Mouse (Mus musculus): ENCODE data around the gene Calcoco1. TPM values are rescaled to one million over a fixed set of nuclear protein-coding genes. Genes with fewer than 3 reads are reported as not detected.

The Calcoco1 gene
- total RNA-seq, 1 experiment, result 25.0 TPM

DNA sequence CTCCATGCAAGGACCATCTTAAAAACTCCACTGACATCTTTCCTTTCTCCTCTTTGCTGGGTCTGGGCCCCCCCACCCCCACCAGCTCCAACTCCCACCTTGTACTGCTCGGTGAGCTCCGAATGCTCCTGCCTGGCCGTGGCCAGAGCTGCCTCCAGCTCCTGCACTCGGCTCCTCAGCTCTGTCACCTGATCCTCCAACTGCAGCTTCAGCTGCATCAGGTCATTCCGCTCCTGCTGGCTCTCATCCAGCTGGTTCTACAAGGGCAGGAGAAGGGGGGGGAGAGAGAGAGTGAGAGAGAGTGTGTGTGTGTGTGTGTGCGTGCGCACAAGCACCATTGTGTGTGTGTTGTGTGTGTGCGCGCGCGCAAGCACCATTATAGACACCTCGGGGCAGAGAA lies 5.8 kb downstream of the Calcoco1 start:
- Histone ChIP-seq H3K9me3 (ENCODE audit: control insufficient read depth, insufficient read depth, low read depth, low read length) (no peaks in the 10 kb centered on the region), H3K4me1 (ENCODE audit: control insufficient read depth in 2 of 2, insufficient read depth in 2 of 2, low read length in 2 of 2, poor library complexity in 1 of 2) (peaks cover 0 to 4% of the 10 kb centered on the region in 2 experiments; a peak in 1 of 4 replicates), H3K27ac (ENCODE audit: insufficient read depth, low read depth, low read length, poor library complexity, severe bottlenecking) (no peak overlapping the region), H3K9ac (ENCODE audit: insufficient read depth, low read depth, low read length, poor library complexity, severe bottlenecking) (no peak overlapping the region), H3K4me3 (ENCODE audit: insufficient read depth in 1 of 2, low read depth in 1 of 2, low read length in 2 of 2, poor library complexity in 1 of 2, severe bottlenecking in 1 of 2) (0 out of 4 replicates have a peak overlapping the region, but pooled peaks of 1 of the 2 experiments have one; percentile 2), H3K36me3 (ENCODE audit: control insufficient read depth, insufficient read depth, low read length, poor library complexity, severe bottlenecking) (peaks cover 2% of the 10 kb centered on the region; the same call in 1 of the 2 replicates)
- in situ Hi-C loops (cut with MboI; ENCODE audit: low sequenced_read_pairs in 2 of 2, unreplicated experiment in 2 of 2), result no loop called here
- TF ChIP-seq CHD2 (IDR thresholded peaks at IDR 0.05; ENCODE audit: low read depth, low read length), result no peak
- TF ChIP-seq MAFK (IDR thresholded peaks at IDR 0.05; ENCODE audit: insufficient read depth, low read depth, low read length), result no peak
- TF ChIP-seq HCFC1 (IDR thresholded peaks at IDR 0.05; ENCODE audit: borderline replicate concordance, insufficient read depth, low read length), result no peak
- TF ChIP-seq ZC3H11A (IDR thresholded peaks at IDR 0.05; ENCODE audit: borderline replicate concordance, low read depth, low read length), result no peak
- TF ChIP-seq ZNF384 (IDR thresholded peaks at IDR 0.05; ENCODE audit: low read depth, low read length), result no peak
- DNase-seq (ENCODE audit: low read depth, low spot score), result no peak

DNA sequence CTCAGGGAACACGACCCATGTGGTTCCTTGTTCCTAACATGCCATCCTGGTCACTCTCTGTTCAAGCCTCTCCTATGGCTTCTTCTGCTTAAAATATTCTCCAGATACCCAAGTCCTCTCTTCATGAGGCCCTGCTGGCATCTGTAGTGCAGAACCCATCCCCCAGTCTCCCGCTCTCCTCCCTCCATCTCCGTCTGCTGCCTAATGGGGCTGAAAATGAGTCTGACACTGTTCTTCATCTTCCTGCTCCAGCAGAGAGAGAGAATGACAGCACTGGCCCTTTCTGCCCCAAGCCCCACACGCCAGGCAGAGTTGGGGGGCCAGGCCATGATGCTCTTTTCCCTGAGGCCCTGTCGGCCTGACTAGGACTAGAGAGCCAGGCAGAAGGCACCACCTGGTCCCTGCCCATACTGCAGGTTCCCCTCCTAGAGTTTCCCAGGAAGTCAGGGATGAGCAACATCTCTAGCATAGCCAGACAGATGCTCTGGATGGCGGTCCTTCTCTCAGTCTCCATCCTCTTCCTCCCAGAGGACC lies 14.2 kb downstream of the Calcoco1 start:
- H3K36me3 ChIP-seq (ENCODE audit: control insufficient read depth, insufficient read depth, low read length, poor library complexity, severe bottlenecking), result peaks cover 19% of the 10 kb centered on the region

GRCm38 (mm10) chr15:102705923-102706503 lies 16.0 kb downstream of the Calcoco1 start:
- TF ChIP-seq ZNF384 (IDR thresholded peaks at IDR 0.05; ENCODE audit: low read depth, low read length) (no peak), MAFK (IDR thresholded peaks at IDR 0.05; ENCODE audit: insufficient read depth, low read depth, low read length) (no peak), ZC3H11A (IDR thresholded peaks at IDR 0.05; ENCODE audit: borderline replicate concordance, low read depth, low read length) (no peak), HCFC1 (IDR thresholded peaks at IDR 0.05; ENCODE audit: borderline replicate concordance, insufficient read depth, low read length) (no peak), CHD2 (IDR thresholded peaks at IDR 0.05; ENCODE audit: low read depth, low read length) (no peak)
- peaks cover 17% of the 10 kb centered on the region for H3K36me3 ChIP-seq (ENCODE audit: control insufficient read depth, insufficient read depth, low read length, poor library complexity, severe bottlenecking)
- H3K4me1 ChIP-seq (ENCODE audit: control insufficient read depth in 2 of 2, insufficient read depth in 2 of 2, low read length in 2 of 2, poor library complexity in 1 of 2), result 0 out of 4 replicates have a peak, but pooled peaks cover 0 to 4% of the 10 kb centered on the region in 2 experiments
- no peak for DNase-seq (ENCODE audit: low read depth, low spot score)
- H3K27ac ChIP-seq (ENCODE audit: insufficient read depth, low read depth, low read length, poor library complexity, severe bottlenecking), result no peak overlapping the region
- in situ Hi-C loops (cut with MboI; ENCODE audit: low sequenced_read_pairs in 2 of 2, unreplicated experiment in 2 of 2), result no loop called here
- no peak overlapping the region for H3K9ac ChIP-seq (ENCODE audit: insufficient read depth, low read depth, low read length, poor library complexity, severe bottlenecking)
- H3K4me3 ChIP-seq (ENCODE audit: insufficient read depth in 1 of 2, low read depth in 1 of 2, low read length in 2 of 2, poor library complexity in 1 of 2, severe bottlenecking in 1 of 2), result no peak overlapping the region
- H3K9me3 ChIP-seq (ENCODE audit: control insufficient read depth, insufficient read depth, low read depth, low read length), result no peaks in the 10 kb centered on the region

More for the DNA sequence above, 14.2 kb downstream of the Calcoco1 start:
- H3K27ac ChIP-seq (ENCODE audit: insufficient read depth, low read depth, low read length, poor library complexity, severe bottlenecking), result no peak overlapping the region
- H3K9ac ChIP-seq (ENCODE audit: insufficient read depth, low read depth, low read length, poor library complexity, severe bottlenecking), result no peak overlapping the region
- in situ Hi-C loops (cut with MboI; ENCODE audit: low sequenced_read_pairs in 2 of 2, unreplicated experiment in 2 of 2), result no loop called here
- DNase-seq (ENCODE audit: low read depth, low spot score), result no peak
- 0 out of 4 replicates have a peak, but pooled peaks cover 0 to 4% of the 10 kb centered on the region in 2 experiments for H3K4me1 ChIP-seq (ENCODE audit: control insufficient read depth in 2 of 2, insufficient read depth in 2 of 2, low read length in 2 of 2, poor library complexity in 1 of 2)
- TF ChIP-seq ZNF384 (IDR thresholded peaks at IDR 0.05; ENCODE audit: low read depth, low read length) (no peak), ZC3H11A (IDR thresholded peaks at IDR 0.05; ENCODE audit: borderline replicate concordance, low read depth, low read length) (no peak), HCFC1 (IDR thresholded peaks at IDR 0.05; ENCODE audit: borderline replicate concordance, insufficient read depth, low read length) (no peak), MAFK (IDR thresholded peaks at IDR 0.05; ENCODE audit: insufficient read depth, low read depth, low read length) (no peak), CHD2 (IDR thresholded peaks at IDR 0.05; ENCODE audit: low read depth, low read length) (no peak)
- no peaks in the 10 kb centered on the region for H3K9me3 ChIP-seq (ENCODE audit: control insufficient read depth, insufficient read depth, low read depth, low read length)
- H3K4me3 ChIP-seq (ENCODE audit: insufficient read depth in 1 of 2, low read depth in 1 of 2, low read length in 2 of 2, poor library complexity in 1 of 2, severe bottlenecking in 1 of 2), result no peak overlapping the region

- Histone ChIP-seq H3K4me3 (ENCODE audit: insufficient read depth in 1 of 2, low read depth in 1 of 2, low read length in 2 of 2, poor library complexity in 1 of 2, severe bottlenecking in 1 of 2) (no peak overlapping the region), H3K9ac (ENCODE audit: insufficient read depth, low read depth, low read length, poor library complexity, severe bottlenecking) (no peak overlapping the region), H3K36me3 (ENCODE audit: control insufficient read depth, insufficient read depth, low read length, poor library complexity, severe bottlenecking) (peaks cover 12% of the 10 kb centered on the region; the same call in 1 of the 2 replicates), H3K9me3 (ENCODE audit: control insufficient read depth, insufficient read depth, low read depth, low read length) (no peaks in the 10 kb centered on the region), H3K4me1 (ENCODE audit: control insufficient read depth in 2 of 2, insufficient read depth in 2 of 2, low read length in 2 of 2, poor library complexity in 1 of 2) (0 out of 4 replicates have a peak, but pooled peaks cover 0 to 4% of the 10 kb centered on the region in 2 experiments), H3K27ac (ENCODE audit: insufficient read depth, low read depth, low read length, poor library complexity, severe bottlenecking) (no peak overlapping the region)
- no peak for TF ChIP-seq ZC3H11A (IDR thresholded peaks at IDR 0.05; ENCODE audit: borderline replicate concordance, low read depth, low read length)
- no peak for TF ChIP-seq MAFK (IDR thresholded peaks at IDR 0.05; ENCODE audit: insufficient read depth, low read depth, low read length)
- no peak for TF ChIP-seq HCFC1 (IDR thresholded peaks at IDR 0.05; ENCODE audit: borderline replicate concordance, insufficient read depth, low read length)
- TF ChIP-seq ZNF384 (IDR thresholded peaks at IDR 0.05; ENCODE audit: low read depth, low read length), result no peak
- TF ChIP-seq CHD2 (IDR thresholded peaks at IDR 0.05; ENCODE audit: low read depth, low read length), result no peak
- no peak for DNase-seq (ENCODE audit: low read depth, low spot score)
- in situ Hi-C loops (cut with MboI; ENCODE audit: low sequenced_read_pairs in 2 of 2, unreplicated experiment in 2 of 2), result no loop called here
Observed at GRCm38 (mm10) chr15:102705226-102705894, 16.6 kb downstream of the Calcoco1 start.
